Mouse (Mus musculus): ENCODE data around the gene Rgs13.
"Not testable (repeated sequence)": the region's sequence is repeated elsewhere in the genome, so short reads cannot be mapped to it uniquely, and the experiment has no call there.

Rgs13 gene

GRCm38 (mm10) chr1:144151401-144152183, 25.6 kb downstream of the Rgs13 start:
- DNase-seq, result no peak

DNA sequence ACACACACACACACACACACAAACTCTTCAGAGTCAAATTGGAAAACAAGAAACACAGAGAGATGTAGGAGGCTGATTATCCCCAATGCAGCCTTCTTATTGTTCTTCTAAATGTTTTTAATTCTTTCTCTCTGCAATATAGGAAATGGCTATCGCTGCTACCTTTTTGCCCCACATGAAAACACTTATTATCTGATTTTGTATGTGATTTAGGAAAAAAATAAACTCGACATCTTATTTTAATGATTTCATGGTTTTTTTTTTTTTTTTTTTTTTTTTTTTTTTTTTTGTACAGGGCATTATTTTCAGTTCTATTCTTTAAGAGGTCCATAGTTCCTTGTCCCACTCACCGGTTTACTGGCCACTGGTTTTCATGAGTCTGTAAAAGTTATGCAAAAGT, 27.2 kb downstream of the Rgs13 start:
- no peak for DNase-seq

DNA sequence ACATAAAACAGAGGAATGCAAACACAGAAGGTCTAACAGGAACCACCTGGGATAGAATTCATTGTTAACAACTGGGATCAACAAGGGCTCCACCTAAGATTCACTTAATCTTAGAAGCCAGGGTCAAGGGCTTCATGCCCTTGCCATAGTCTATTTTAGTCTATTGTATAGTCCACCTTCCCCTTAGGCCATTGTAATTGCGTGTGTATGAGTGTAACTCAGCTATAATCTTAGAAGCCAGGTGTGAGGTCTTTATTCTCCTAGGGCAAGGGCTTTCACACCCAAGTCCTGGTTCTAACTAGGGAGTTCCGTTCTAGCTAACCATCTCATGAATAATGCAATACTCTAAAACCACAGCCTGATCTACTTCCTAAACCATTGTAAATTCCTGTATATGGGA, 35.8 kb downstream of the Rgs13 start:
- DNase-seq, result not testable (repeated sequence)

DNA sequence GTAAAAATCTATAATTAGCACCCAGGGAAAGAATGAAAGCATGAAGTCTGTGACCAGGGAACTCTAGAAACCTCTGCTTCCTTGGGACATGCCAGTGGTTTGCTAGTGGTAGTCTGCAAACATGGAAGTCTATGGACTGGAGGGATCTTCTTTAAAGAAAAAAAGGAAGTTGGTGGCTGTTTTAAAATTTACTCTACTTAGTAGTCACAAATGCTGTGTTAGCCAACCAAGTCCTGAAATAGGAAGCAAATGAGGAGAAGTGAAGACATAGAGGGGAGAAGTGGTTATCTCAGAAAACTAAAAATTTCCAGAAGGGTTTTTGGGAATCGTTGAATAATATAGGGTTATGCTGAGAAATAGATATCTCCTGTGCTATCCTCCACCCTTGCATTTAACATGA, 37.3 kb downstream of the Rgs13 start:
- no peak for DNase-seq

- DNase-seq, result no peak
Measured at GRCm38 (mm10) chr1:144127965-144128364, 49.2 kb downstream of the Rgs13 start.

GRCm38 (mm10) chr1:144120042-144120441, 57.1 kb downstream of the Rgs13 start:
- no peak for DNase-seq

DNA sequence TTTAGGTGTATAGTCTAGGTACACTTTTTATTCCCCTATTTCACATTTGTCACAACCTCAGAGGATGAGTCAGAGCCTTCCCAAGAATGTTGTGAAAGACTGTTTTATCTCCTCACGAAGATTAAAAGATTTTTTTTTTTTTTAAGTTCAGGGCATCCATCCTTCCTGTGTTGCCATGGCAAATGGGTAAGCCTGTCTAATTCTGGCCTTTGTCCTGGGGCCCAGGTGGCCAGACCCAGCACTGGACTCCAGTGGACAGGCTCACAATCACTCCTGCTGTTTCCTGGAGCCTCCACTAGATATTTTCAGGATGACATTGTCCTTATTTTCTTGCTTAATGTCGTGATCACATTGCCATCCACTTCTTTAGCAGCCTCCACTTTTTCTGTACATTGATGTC, 57.7 kb downstream of the Rgs13 start:
- DNase-seq, result no peak

- no peak for DNase-seq
Measured at GRCm38 (mm10) chr1:144115848-144116727, 61.1 kb downstream of the Rgs13 start.

DNA sequence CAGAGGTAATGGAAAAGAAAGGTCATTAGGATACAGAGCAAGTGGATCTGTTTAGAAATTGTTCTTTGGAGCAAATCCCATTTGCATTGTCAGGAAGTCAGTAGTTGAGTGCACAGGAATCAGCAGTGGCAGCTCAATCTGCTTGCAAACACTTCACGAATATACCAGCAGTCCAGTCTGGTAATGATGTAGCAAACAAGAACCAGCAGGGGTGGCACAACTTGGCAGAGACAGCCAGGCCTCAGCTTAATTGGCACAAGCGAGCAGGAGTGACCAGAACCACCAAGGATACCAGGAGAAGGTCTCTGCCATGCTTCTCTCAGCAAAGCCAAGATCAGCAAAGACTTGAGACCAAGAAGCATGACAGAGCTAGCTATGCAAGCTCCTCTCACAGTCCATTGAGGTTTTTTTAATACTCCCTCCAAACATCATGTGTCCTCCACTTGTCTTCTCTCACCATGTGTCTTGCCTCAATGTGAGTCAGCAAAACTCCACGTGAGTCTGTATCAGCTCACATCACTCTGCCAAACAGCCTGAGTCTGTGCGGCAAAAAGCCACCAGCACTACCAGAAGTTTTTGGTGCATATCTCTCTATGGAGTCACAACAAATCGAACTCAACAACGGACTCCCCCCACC, 63.6 kb downstream of the Rgs13 start:
- DNase-seq, result no peak

DNA sequence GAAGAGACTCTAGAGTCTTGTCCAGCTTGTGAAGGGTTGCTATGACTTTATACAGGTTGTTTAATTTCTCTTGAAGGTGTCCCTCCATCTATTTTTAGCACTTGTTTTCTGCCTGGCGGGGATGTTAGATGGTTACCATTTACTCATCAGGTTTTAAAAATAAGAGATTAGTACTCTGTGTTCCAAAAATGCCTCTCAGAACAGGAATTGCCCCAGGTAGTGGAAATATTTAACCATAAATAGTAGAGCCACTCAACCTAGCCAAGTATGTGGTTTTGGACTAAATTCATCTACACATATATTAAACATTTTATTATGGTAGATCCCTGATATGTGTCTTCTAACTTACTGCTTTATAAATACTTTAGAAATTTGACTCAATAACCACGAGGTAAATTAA, 64.2 kb downstream of the Rgs13 start:
- no peak for DNase-seq

- no peak for DNase-seq
Measured at GRCm38 (mm10) chr1:144098587-144099258, 78.4 kb downstream of the Rgs13 start.

DNA sequence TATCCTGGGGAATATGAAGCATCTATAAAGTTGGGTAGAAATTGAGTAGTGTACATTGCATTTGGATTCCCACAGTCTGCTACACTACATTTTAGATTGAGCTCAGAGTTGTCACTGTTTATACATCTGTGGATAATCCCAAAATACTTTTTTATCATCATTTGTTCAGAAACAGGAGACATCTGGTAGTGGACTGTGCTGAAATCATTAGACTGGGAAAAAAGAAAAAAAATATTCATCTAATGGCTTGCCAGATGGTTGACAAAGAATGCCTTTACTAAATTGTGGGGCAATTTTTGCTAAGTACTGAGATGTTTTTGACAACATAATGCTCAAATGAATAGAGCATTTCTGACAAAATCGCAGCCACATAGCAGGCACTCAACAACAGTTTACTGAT, 86.8 kb downstream of the Rgs13 start:
- DNase-seq, result no peak

Data from cerebellum, adult 9-11 months (tissue).